Mouse (Mus musculus): ENCODE data around the gene Plxna4. TPM values are rescaled to one million over a fixed set of nuclear protein-coding genes. Genes with fewer than 3 reads are reported as not detected.

Plxna4 gene
- polyA plus RNA-seq, 1 experiment: 0.67 TPM

DNA sequence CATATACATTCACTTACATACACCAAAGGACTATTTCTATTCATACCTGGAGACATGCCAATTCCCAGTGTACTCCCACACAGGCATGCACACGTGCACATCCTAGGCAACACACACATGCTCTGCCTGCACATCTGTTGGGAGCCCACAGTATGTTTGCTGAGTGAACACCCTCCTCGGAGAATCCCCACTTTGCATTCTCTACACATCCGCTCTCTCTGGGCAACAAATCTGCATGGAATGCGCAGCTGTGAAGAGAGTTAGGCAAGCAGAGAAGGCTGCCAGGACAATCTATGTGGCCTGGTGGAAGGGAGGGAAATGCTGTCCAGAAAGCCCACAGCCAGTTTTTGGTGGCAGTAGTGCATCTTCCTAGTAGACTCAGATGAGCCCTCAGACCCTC is 123.9 kb downstream of the Plxna4 start:
- no peaks in the 10 kb centered on the region for H3K27me3 ChIP-seq (ENCODE audit: control insufficient read depth, insufficient read depth, low read length)
- no peak overlapping the region for H3K27ac ChIP-seq (ENCODE audit: insufficient read depth, low read depth, low read length)
- TF ChIP-seq CTCF (IDR thresholded peaks at IDR 0.05; ENCODE audit: extremely low read depth, insufficient read length, insufficient replicate concordance, low read depth, low read length): no peak
- TF ChIP-seq POLR2A (IDR thresholded peaks at IDR 0.05; ENCODE audit: low read depth, low read length): no peak
- H3K4me1 ChIP-seq (ENCODE audit: control insufficient read depth, insufficient read depth, insufficient read length, low read length): no peaks in the 10 kb centered on the region
- H3K36me3 ChIP-seq (ENCODE audit: control insufficient read depth, insufficient read depth, low read length): no peaks in the 10 kb centered on the region
- WGBS: 47% methylated on average over 4 of the region's 4 CpGs
- no peak overlapping the region for H3K4me3 ChIP-seq (ENCODE audit: low read depth, low read length)

DNA sequence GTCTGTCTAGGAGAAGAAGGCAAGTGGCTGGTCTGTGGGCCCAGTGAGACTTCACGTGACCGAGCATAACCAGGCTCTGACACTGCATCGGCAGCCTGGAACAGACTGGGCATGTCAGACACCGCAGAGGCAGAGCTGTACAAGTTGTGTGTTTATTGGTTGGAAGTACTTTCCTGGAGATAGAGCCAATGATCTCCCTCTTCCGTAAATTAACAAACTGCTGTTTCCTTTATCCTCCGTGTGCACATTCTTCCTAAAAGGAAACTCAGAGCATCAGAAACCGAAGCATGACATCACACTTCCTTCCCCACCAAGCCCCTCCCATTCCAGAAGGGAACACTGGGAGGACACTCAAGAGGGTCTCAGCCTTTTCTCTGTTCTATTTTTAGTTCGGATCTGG is 127.6 kb downstream of the Plxna4 start:
- no peak overlapping the region for H3K4me3 ChIP-seq (ENCODE audit: low read depth, low read length)
- no peaks in the 10 kb centered on the region for H3K27me3 ChIP-seq (ENCODE audit: control insufficient read depth, insufficient read depth, low read length)
- peak overlapping the region; percentile 25 for H3K27ac ChIP-seq (ENCODE audit: insufficient read depth, low read depth, low read length)
- no peaks in the 10 kb centered on the region for H3K4me1 ChIP-seq (ENCODE audit: control insufficient read depth, insufficient read depth, insufficient read length, low read length)
- WGBS: 61% methylated on average over 8 of the region's 8 CpGs
- TF ChIP-seq POLR2A (IDR thresholded peaks at IDR 0.05; ENCODE audit: low read depth, low read length): no peak
- TF ChIP-seq CTCF (IDR thresholded peaks at IDR 0.05; ENCODE audit: extremely low read depth, insufficient read length, insufficient replicate concordance, low read depth, low read length): no peak
- H3K36me3 ChIP-seq (ENCODE audit: control insufficient read depth, insufficient read depth, low read length): no peaks in the 10 kb centered on the region

DNA sequence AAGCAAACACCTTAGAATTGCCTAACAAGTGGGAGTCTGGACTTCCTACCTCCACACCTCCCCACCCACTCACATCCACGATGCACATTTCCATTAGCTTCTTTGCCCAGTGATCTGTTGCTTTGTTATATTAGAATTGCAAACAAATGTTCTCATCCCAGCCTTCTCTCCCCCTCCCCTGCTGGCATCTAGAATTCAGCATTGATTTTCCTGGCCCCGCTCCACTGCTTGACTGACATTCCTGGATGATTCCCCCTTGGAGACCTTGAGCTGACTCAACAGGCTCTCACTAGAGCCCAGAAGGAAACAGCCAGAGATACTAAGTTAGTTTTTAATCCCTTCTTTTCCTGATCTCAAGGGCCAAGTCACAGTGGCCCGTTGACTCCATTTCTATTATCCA is 131.4 kb downstream of the Plxna4 start:
- TF ChIP-seq POLR2A (IDR thresholded peaks at IDR 0.05; ENCODE audit: low read depth, low read length): no peak
- no peak for TF ChIP-seq CTCF (IDR thresholded peaks at IDR 0.05; ENCODE audit: extremely low read depth, insufficient read length, insufficient replicate concordance, low read depth, low read length)

DNA sequence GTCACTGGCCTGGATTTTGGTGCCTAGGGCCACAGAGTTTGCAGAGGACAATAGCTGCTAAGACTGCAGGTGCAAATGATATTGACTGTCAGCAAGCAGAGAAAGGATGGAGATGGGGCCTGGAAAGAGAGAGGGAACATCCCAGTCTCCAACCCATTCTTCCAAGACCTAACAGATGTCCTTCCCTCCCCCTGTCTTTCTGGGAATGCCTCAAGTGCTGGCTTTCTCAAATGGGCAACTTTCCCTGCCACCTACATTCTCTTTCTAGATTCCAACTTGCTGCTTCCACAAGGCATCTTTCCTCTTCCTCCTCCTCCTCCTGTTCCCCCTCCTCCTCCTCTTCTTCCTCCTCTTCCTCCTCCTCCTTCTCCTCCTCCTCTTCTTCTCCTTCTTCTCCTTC is 136.1 kb downstream of the Plxna4 start:
- Histone ChIP-seq H3K4me3 (ENCODE audit: low read depth, low read length) (no peak overlapping the region), H3K36me3 (ENCODE audit: control insufficient read depth, insufficient read depth, low read length) (no peaks in the 10 kb centered on the region), H3K4me1 (ENCODE audit: control insufficient read depth, insufficient read depth, insufficient read length, low read length) (no peaks in the 10 kb centered on the region), H3K27ac (ENCODE audit: insufficient read depth, low read depth, low read length) (no peak overlapping the region), H3K27me3 (ENCODE audit: control insufficient read depth, insufficient read depth, low read length) (no peaks in the 10 kb centered on the region)
- no peak for TF ChIP-seq POLR2A (IDR thresholded peaks at IDR 0.05; ENCODE audit: low read depth, low read length)
- no peak for TF ChIP-seq CTCF (IDR thresholded peaks at IDR 0.05; ENCODE audit: extremely low read depth, insufficient read length, insufficient replicate concordance, low read depth, low read length)

More for the DNA sequence above, 131.4 kb downstream of the Plxna4 start:
- 57% methylated on average over 3 of the region's 3 CpGs for WGBS
- Histone ChIP-seq H3K4me3 (ENCODE audit: low read depth, low read length) (no peak overlapping the region), H3K4me1 (ENCODE audit: control insufficient read depth, insufficient read depth, insufficient read length, low read length) (no peaks in the 10 kb centered on the region), H3K27ac (ENCODE audit: insufficient read depth, low read depth, low read length) (no peak overlapping the region), H3K27me3 (ENCODE audit: control insufficient read depth, insufficient read depth, low read length) (no peaks in the 10 kb centered on the region), H3K36me3 (ENCODE audit: control insufficient read depth, insufficient read depth, low read length) (no peaks in the 10 kb centered on the region)

DNA sequence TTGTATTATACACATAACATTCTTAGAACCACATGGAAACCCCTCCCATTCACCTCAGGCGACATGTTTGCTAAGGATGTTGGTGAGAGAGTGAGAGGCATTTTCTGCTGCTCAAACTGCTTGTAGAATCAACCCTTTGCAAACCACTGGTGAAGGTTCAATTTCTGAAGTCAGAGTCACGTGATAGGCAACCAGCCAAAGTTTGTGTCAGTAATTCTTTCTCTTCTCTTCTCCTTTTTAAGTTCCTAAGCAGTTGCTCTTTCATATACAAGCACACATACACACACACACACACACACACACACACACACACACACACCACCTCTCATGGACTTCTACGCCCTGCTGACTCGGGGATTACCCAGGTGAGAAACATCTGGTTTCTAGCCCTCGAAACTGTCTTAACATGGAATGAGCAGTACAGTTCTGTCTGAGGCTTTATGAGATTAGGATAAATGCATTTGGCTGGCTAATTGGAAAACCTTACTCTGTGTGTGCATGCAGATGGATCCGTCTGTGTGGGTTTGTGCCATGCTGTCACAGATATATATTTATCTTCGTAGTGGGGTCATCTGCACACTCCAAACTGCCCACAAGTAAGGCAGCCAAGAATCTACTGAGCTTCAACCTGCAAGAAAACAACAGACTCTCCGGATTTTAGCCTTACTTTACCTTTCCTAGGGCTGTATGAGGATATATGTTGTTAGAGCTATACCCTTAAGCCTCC is 138.6 kb downstream of the Plxna4 start:
- Histone ChIP-seq H3K36me3 (ENCODE audit: control insufficient read depth, insufficient read depth, low read length) (no peaks in the 10 kb centered on the region), H3K27ac (ENCODE audit: insufficient read depth, low read depth, low read length) (no peak overlapping the region), H3K4me1 (ENCODE audit: control insufficient read depth, insufficient read depth, insufficient read length, low read length) (no peaks in the 10 kb centered on the region), H3K4me3 (ENCODE audit: low read depth, low read length) (no peak overlapping the region), H3K27me3 (ENCODE audit: control insufficient read depth, insufficient read depth, low read length) (no peaks in the 10 kb centered on the region)
- TF ChIP-seq POLR2A (IDR thresholded peaks at IDR 0.05; ENCODE audit: low read depth, low read length) (no peak), CTCF (IDR thresholded peaks at IDR 0.05; ENCODE audit: extremely low read depth, insufficient read length, insufficient replicate concordance, low read depth, low read length) (no peak)
- 71% methylated on average over 8 of the region's 8 CpGs for WGBS

DNA sequence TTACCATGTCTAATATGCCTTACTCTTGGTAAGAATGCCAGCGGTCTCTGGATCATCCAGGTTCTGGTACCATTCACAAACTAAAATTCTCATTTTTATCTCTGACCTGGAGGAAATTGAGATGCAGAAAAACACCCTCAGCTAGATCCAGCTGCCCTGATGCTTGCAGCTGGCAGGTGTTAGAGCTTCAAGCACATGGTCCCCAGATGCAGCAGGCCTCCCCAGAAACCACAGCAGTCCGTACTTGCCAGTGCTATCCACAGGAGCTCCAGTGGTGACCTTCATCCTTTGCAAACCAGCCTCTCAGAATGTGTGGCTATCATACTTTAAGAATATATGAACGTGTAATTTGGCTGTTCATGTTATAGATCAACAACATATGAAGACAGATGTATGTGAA is 139.2 kb downstream of the Plxna4 start:
- Histone ChIP-seq H3K27ac (ENCODE audit: insufficient read depth, low read depth, low read length) (no peak overlapping the region), H3K27me3 (ENCODE audit: control insufficient read depth, insufficient read depth, low read length) (no peaks in the 10 kb centered on the region), H3K4me3 (ENCODE audit: low read depth, low read length) (no peak overlapping the region), H3K4me1 (ENCODE audit: control insufficient read depth, insufficient read depth, insufficient read length, low read length) (no peaks in the 10 kb centered on the region), H3K36me3 (ENCODE audit: control insufficient read depth, insufficient read depth, low read length) (no peaks in the 10 kb centered on the region)
- TF ChIP-seq POLR2A (IDR thresholded peaks at IDR 0.05; ENCODE audit: low read depth, low read length) (no peak), CTCF (IDR thresholded peaks at IDR 0.05; ENCODE audit: extremely low read depth, insufficient read length, insufficient replicate concordance, low read depth, low read length) (no peak)
- WGBS: 81% methylated on average over 3 of the region's 3 CpGs

DNA sequence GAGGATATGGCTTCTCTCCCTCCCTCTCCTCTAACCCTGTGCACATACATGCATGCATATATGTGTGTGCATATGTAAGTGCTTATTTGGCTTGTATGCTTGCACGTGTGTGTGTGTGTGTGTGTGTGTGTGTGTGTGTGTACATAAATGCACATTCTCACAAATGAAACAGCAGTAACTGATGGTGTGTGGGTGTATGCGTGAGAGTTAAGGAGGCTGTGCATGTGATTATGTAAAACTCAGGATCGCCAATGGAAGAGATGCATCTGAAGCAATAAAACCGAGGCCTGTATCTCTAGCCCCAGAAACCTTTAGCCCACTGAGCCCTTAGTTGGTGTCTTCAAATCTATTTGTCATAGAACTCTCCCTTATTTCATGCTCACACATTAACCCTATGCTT is 141.7 kb downstream of the Plxna4 start:
- TF ChIP-seq POLR2A (IDR thresholded peaks at IDR 0.05; ENCODE audit: low read depth, low read length) (no peak), CTCF (IDR thresholded peaks at IDR 0.05; ENCODE audit: extremely low read depth, insufficient read length, insufficient replicate concordance, low read depth, low read length) (no peak)
- H3K36me3 ChIP-seq (ENCODE audit: control insufficient read depth, insufficient read depth, low read length): no peaks in the 10 kb centered on the region
- no peaks in the 10 kb centered on the region for H3K4me1 ChIP-seq (ENCODE audit: control insufficient read depth, insufficient read depth, insufficient read length, low read length)
- no peak overlapping the region for H3K4me3 ChIP-seq (ENCODE audit: low read depth, low read length)
- no peak overlapping the region for H3K27ac ChIP-seq (ENCODE audit: insufficient read depth, low read depth, low read length)
- 73% methylated on average over 4 of the region's 4 CpGs for WGBS
- H3K27me3 ChIP-seq (ENCODE audit: control insufficient read depth, insufficient read depth, low read length): no peaks in the 10 kb centered on the region
